Mouse (Mus musculus): ENCODE measurements around the gene Rnf166. TPM values are rescaled to one million over a fixed set of nuclear protein-coding genes. Genes with fewer than 3 reads are reported as not detected.

Rnf166 gene
- polyA plus RNA-seq, 1 experiment from 2014 or later, result 38.5 TPM

DNA sequence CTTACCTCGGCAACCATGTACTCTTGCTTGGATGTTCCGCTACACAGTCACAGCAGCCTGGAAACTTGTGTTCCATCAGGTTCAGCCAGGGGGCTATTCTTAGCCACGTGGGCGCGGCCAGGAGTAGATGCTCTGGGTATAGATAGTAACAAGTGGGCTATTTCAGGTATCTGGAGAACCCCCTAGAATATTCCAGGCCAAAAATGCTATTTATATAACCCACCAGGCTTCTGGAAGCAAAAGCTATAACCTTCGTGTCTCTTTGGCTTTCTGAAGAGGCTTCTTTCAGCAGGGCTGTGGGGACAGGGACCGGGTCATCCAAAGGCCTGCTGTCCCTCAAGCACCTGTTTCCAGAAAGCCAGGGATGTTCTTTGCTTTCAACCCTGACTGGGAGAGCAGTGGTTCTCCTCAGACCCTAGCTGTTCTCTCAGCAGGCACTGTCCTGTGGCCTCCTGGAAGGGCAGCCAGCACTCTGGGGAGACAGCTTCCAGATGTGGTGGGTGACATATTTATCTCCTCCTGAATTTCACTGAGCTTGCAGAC lies 24.6 kb downstream of the Rnf166 start:
- no peak overlapping the region for H3K9ac ChIP-seq
- no peak overlapping the region for H3K4me2 ChIP-seq
- 70% methylated on average over 7 of the region's 7 CpGs for WGBS
- H3K4me3 ChIP-seq (replicated peaks), result no peak overlapping the region
- no peaks in the 10 kb centered on the region for H3K4me1 ChIP-seq
- no peak for ATAC-seq (ENCODE audit: insufficient read depth, low FRiP score, low read depth)
- H3K9me3 ChIP-seq, result no peaks in the 10 kb centered on the region
- H3K27me3 ChIP-seq (replicated peaks), result no peaks in the 10 kb centered on the region
- H3K27ac ChIP-seq, result no peak overlapping the region
- H3K36me3 ChIP-seq, result no peaks in the 10 kb centered on the region

DNA sequence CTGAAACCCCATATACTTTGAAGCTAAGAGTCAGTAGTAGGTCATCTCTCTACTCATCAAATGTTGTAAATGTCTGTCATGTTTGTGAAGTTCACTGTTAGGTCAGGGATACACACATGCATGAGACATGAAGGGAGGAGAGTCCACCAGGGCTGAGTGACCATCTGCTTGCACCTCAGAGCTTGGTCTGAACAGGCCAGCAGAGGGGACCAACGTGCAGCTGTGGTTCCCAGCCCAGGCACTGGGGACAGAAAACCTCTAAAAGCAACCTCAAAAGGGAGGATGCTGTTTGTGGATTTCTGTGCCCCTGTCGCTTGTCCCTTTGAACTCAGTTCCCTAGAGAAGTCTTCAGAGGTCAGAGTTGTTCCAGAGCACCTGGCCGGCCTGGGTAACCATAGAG lies 30.7 kb downstream of the Rnf166 start:
- Histone ChIP-seq H3K4me3 (replicated peaks) (no peak overlapping the region), H3K9me3 (no peaks in the 10 kb centered on the region), H3K36me3 (no peaks in the 10 kb centered on the region), H3K4me2 (peak overlapping the region; percentile 96; the same call in 1 of the 2 replicates), H3K27me3 (replicated peaks) (no peaks in the 10 kb centered on the region), H3K9ac (no peak overlapping the region), H3K27ac (peak overlapping the region; percentile 97; the same call in 1 of the 2 replicates), H3K4me1 (peaks cover 22% of the 10 kb centered on the region)
- ATAC-seq (ENCODE audit: insufficient read depth, low FRiP score, low read depth), result no peak
- 61% methylated on average over 3 of the region's 3 CpGs for WGBS

DNA sequence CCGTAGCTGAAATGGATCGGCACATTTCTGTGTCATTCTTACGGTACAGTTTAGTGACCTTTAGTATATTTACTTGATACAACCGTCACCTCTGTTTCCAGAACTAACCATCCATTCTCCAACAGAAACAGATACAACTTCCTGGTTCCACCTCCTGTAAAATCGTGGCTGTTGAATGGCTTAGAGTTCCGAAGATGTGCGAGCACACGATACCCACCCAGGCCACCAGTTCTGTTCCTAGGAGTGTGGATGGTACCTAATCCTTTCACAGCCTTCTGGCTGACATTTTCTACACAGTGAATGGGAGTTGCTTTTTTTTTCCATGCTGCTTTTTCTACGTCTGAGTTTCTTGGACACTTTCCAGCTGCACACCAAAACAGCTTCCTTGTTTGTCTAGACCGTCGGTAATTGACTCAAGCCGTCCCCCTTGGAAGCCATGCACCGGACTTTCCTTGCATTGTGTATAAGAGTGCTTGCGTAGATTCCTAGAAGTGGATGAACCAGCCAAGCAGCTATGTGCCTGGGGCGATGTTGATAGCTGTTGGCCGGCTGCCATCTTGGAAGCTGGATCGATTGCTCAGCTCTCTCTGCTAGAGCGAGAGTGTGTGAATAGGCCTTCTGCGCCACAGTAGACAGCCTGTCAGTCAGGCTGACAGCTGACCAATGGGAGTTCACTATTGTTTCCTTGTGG lies 31.7 kb downstream of the Rnf166 start:
- whole genome bisulfite sequencing, result 3% methylated on average over 19 of the region's 19 CpGs
- 0 out of 2 replicates have a peak, but pooled peaks cover 4% of the 10 kb centered on the region for H3K36me3 ChIP-seq

DNA sequence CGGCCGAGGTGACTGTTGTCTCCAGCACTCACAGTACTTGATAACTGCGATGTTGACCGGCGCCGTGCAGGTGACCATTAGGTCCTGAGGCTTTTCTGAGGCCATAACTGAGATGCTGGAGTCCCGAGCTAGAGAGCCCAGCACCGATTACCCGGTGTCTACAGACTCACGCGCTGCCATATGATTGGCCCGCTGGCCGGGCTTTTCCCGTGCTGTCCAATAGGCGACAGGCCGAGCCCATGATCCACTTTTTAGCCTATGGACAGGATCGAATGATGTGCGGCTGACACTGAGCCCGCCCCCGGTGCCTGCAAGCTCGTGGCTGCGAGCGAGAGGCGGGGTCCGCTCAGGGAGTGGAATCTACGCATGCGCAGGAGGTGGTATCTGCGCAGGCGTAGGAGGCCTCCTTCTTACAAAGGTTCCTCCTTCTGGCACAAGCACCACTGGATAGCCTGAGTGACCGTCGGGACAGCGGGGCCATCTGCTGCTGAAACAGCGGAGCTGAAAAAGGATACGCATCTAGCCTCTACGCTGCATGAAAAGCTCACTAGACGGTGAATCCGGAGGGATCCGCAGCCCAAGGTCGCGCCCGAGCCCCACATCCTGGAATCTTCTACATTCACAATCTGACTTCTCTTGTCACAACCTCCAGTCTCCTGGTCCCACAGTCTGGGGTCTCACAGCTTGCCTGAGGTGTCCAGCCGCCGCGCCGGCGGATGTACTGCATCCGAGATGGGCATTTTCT lies 32.4 kb downstream of the Rnf166 start, which contains the start of gene Mvd:
Gene Mvd (minus strand): TSS at position 161 of the 745 bp plus-strand sequence.
- peaks cover 22% of the 10 kb centered on the region for H3K4me1 ChIP-seq
- peak within 1 kb of the TSS; percentile 97 for H3K27ac ChIP-seq
- ATAC-seq (ENCODE audit: insufficient read depth, low FRiP score, low read depth), result peak; percentile 96
- peak within 1 kb of the TSS; percentile 57 for H3K4me3 ChIP-seq (replicated peaks)
- peak within 1 kb of the TSS; percentile 96 for H3K4me2 ChIP-seq
- no peaks in the 10 kb centered on the region for H3K27me3 ChIP-seq (replicated peaks)
- no peaks in the 10 kb centered on the region for H3K9me3 ChIP-seq
- under 1% methylated on average over 47 of the region's 47 CpGs for WGBS
- H3K36me3 ChIP-seq, result 0 out of 2 replicates have a peak, but pooled peaks cover 4% of the 10 kb centered on the region
- H3K9ac ChIP-seq, result peak within 1 kb of the TSS; percentile 45

More for the DNA sequence above, 31.7 kb downstream of the Rnf166 start:
- peak overlapping the region; percentile 96 for H3K4me2 ChIP-seq
- no peaks in the 10 kb centered on the region for H3K9me3 ChIP-seq
- H3K9ac ChIP-seq, result peak overlapping the region; percentile 45; the same call in 1 of the 2 replicates
- H3K27ac ChIP-seq, result peak overlapping the region; percentile 97
- peaks cover 22% of the 10 kb centered on the region for H3K4me1 ChIP-seq
- peak; percentile 56 for ATAC-seq (ENCODE audit: insufficient read depth, low FRiP score, low read depth)
- H3K27me3 ChIP-seq (replicated peaks), result no peaks in the 10 kb centered on the region
- peak overlapping the region; percentile 57 for H3K4me3 ChIP-seq (replicated peaks)

DNA sequence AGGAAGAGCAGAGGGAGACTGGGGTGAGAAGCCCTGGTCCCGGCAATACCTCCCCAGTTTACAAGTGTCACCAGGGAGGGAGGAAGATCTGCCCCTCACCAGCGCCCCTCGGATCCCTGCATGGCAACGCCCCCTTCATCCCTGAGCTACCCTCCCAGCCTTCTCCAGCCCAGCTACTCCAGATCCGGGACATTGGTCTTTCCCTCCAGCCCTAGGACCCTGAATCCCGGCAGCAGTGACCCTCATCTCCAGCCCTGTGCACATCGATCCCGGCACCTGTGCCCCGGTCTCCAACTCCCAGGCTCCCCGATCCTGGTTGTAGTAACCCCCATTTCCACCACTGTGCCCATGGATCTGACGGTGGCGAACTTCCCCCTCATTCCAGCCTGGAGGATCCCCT lies 33.1 kb downstream of the Rnf166 start:
- peak overlapping the region; percentile 96 for H3K4me2 ChIP-seq
- peaks cover 22% of the 10 kb centered on the region for H3K4me1 ChIP-seq
- H3K27me3 ChIP-seq (replicated peaks), result no peaks in the 10 kb centered on the region
- H3K9ac ChIP-seq, result peak overlapping the region; percentile 10
- ATAC-seq (ENCODE audit: insufficient read depth, low FRiP score, low read depth), result no peak
- peak overlapping the region; percentile 67; the same call in 1 of the 2 replicates for H3K27ac ChIP-seq
- 0 out of 2 replicates have a peak, but pooled peaks cover 4% of the 10 kb centered on the region for H3K36me3 ChIP-seq
- H3K9me3 ChIP-seq, result no peaks in the 10 kb centered on the region
- WGBS, result 2% methylated on average over 12 of the region's 12 CpGs
- H3K4me3 ChIP-seq (replicated peaks), result peak overlapping the region; percentile 57

DNA sequence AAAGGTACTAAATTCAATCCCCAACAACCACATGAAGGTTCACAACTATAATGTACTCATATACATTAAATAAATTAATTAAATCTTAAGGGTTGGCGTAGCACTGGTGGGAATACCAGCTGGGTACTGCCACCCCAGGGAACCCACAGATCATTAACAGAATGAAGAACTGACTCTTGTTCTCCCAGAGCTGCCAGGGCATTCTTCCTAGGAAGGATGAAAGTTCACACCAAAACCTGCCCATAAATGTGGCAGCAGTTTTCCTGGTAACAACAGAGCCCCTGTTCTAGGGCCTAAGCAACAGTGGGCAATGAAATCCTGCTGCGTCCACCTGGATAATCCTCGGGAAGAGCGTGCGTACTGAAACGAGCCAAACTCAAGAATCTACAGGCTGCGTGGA lies 33.5 kb downstream of the Rnf166 start:
- no peak for ATAC-seq (ENCODE audit: insufficient read depth, low FRiP score, low read depth)
- no peaks in the 10 kb centered on the region for H3K9me3 ChIP-seq
- H3K27me3 ChIP-seq (replicated peaks), result no peaks in the 10 kb centered on the region
- H3K4me2 ChIP-seq, result peak overlapping the region; percentile 96
- peak overlapping the region; percentile 10 for H3K9ac ChIP-seq
- WGBS, result 24% methylated on average over 7 of the region's 7 CpGs
- 0 out of 2 replicates have a peak, but pooled peaks cover 4% of the 10 kb centered on the region for H3K36me3 ChIP-seq
- H3K4me1 ChIP-seq, result peaks cover 22% of the 10 kb centered on the region
- H3K4me3 ChIP-seq (replicated peaks), result peak overlapping the region; percentile 57
- peak overlapping the region; percentile 67; the same call in 1 of the 2 replicates for H3K27ac ChIP-seq

DNA sequence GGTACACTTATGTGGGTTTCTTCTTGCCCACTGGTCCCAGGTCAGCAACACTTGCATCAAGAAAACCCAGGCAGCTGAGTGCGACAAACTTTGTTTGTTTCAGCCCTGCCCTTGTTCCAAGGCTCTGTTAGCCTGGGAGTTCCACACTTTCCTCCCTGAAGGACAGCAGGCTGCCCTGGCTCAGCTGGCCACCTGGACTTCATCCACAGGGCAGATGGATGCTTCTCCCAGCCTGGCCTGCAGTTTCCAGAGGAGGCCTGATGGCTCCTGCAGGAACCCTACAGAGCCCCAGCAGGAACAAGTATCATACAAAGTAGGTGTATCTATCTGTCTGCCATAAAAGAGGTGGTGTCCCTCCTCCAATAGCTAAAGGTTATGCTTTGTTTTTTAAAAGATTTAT lies 34.5 kb downstream of the Rnf166 start:
- H3K27ac ChIP-seq, result no peak overlapping the region
- peaks cover 22% of the 10 kb centered on the region for H3K4me1 ChIP-seq
- H3K36me3 ChIP-seq, result peaks cover 8% of the 10 kb centered on the region; the same call in 1 of the 2 replicates
- WGBS, result 96% methylated on average over 1 of the region's 1 CpGs
- H3K27me3 ChIP-seq (replicated peaks), result no peaks in the 10 kb centered on the region
- H3K4me2 ChIP-seq, result no peak overlapping the region
- no peak overlapping the region for H3K4me3 ChIP-seq (replicated peaks)
- no peak overlapping the region for H3K9ac ChIP-seq
- H3K9me3 ChIP-seq, result no peaks in the 10 kb centered on the region
- ATAC-seq (ENCODE audit: insufficient read depth, low FRiP score, low read depth), result no peak

DNA sequence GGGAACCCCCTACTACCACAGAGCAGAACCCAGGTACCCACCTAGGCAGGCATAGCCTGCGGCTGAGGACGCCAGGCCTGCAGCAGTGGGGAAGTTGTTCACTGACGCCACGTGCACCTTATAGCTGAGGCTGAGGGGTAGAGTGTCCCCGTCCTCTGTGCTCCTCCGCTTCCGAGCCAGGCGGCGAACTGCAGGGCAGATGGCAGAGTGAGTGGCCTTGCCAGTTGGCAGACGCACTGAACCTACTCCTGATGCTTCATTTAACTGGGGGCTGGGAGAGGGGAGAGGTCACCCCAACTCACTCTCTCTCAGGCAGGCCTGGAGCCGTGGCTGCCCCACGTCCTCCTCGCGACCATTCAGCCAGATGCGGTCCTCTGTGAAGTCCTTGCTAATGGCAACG lies 36.5 kb downstream of the Rnf166 start:
- no peak overlapping the region for H3K27ac ChIP-seq
- H3K36me3 ChIP-seq, result peaks cover 17% of the 10 kb centered on the region; the same call in 1 of the 2 replicates
- H3K4me3 ChIP-seq (replicated peaks), result no peak overlapping the region
- no peaks in the 10 kb centered on the region for H3K9me3 ChIP-seq
- H3K4me2 ChIP-seq, result no peak overlapping the region
- 95% methylated on average over 16 of the region's 16 CpGs for WGBS
- H3K4me1 ChIP-seq, result peaks cover 6% of the 10 kb centered on the region; the same call in 1 of the 2 replicates
- no peak overlapping the region for H3K9ac ChIP-seq
- ATAC-seq (ENCODE audit: insufficient read depth, low FRiP score, low read depth), result no peak
- no peaks in the 10 kb centered on the region for H3K27me3 ChIP-seq (replicated peaks)

DNA sequence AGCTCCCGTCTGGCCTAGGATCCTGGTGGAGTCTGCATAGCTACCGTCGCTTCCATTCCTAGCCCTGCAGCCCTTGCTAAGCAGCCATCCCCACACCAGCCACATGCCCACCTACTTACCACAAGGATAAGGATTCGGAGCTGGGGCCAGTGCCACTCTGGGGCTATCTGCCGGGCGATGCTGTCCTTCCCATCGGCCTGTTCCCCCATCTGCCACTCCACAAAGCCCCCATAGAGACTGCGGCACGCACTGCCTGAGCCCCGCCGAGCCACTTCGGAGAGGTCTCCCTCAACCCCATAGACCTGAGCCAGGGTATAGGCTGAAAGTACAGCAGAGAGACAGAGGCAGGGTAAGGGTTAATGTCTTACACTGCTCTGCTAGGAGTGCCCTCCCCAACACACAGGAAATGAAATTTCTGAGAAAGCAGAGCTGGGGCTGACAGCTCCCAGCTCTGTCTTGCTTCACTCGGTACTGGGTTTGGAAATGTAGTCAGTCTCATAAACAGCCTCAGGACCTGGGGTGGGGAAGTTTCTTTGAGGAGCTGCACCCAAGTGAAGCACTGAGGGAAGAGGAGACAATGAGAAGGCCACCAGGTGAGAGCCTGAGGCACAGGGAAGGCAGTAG lies 38.0 kb downstream of the Rnf166 start:
- Histone ChIP-seq H3K27ac (peak overlapping the region; percentile 67), H3K9me3 (no peaks in the 10 kb centered on the region), H3K4me3 (replicated peaks) (peak overlapping the region; percentile 2; the same call in 1 of the 2 replicates), H3K4me1 (peaks cover 10% of the 10 kb centered on the region), H3K27me3 (replicated peaks) (no peaks in the 10 kb centered on the region), H3K36me3 (peaks cover 17% of the 10 kb centered on the region; the same call in 1 of the 2 replicates), H3K9ac (no peak overlapping the region), H3K4me2 (0 out of 2 replicates have a peak overlapping the region, but pooled peaks have one; percentile 6)
- ATAC-seq (ENCODE audit: insufficient read depth, low FRiP score, low read depth), result no peak
- 79% methylated on average over 13 of the region's 13 CpGs for WGBS

DNA sequence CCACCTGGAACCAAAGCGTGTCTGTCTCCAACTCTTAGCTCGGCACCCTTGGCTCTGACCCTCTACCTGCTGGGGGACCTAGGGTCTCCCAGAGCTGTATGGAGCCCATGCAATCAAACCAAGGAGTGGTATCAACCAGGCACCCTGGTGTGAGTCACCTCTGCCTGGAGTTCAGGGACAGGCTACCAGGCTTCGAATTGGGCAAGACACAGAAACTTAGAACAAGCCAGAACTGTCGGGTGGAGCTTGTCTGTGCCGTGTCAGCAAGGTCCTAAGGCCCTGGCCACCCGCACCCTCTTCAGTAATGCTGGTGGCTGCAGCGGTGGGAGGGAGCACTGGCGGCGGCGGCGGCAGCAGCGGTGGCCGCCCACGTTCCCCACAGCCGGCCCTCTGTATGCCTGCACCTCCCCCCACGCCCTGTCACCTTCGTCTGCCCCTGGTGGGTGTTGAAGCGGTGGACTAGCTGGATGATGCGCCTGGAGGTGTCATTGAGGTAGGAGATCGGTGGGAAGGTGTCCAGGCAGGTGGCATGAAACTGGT lies 39.2 kb downstream of the Rnf166 start:
- H3K36me3 ChIP-seq, result peaks cover 17% of the 10 kb centered on the region; the same call in 1 of the 2 replicates
- H3K27ac ChIP-seq, result no peak overlapping the region
- no peak for ATAC-seq (ENCODE audit: insufficient read depth, low FRiP score, low read depth)
- H3K4me2 ChIP-seq, result no peak overlapping the region
- peaks cover 15% of the 10 kb centered on the region for H3K4me1 ChIP-seq
- 78% methylated on average over 20 of the region's 20 CpGs for WGBS
- no peak overlapping the region for H3K9ac ChIP-seq
- no peaks in the 10 kb centered on the region for H3K9me3 ChIP-seq
- H3K4me3 ChIP-seq (replicated peaks), result no peak overlapping the region
- no peaks in the 10 kb centered on the region for H3K27me3 ChIP-seq (replicated peaks)

DNA sequence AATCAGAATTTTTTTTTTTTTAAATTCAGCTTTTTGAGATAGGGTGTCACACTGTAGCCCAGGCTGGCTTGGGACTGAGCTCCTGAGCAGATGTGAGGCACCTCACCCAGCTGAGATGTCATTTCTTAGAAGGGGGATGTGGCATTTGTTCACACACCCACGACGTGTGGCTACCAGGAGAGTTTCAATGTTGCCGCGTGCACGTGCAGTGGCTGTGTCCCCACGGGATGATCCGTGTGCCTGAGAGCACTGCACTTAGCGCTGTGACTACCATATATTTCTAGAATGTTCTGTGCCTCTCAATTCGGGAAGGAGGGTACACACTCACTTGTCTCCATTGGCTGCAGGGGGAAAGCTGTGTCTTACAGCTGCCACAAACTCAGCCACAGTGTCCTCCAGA lies 39.7 kb downstream of the Rnf166 start:
- ATAC-seq (ENCODE audit: insufficient read depth, low FRiP score, low read depth), result no peak
- Histone ChIP-seq H3K27ac (no peak overlapping the region), H3K4me1 (peaks cover 20% of the 10 kb centered on the region), H3K9ac (no peak overlapping the region), H3K4me2 (no peak overlapping the region), H3K27me3 (replicated peaks) (no peaks in the 10 kb centered on the region), H3K4me3 (replicated peaks) (no peak overlapping the region), H3K9me3 (no peaks in the 10 kb centered on the region), H3K36me3 (peaks cover 17% of the 10 kb centered on the region; the same call in 1 of the 2 replicates)
- WGBS, result 95% methylated on average over 9 of the region's 9 CpGs

Data from stomach, embryonic 15.5 days (tissue).